ENCODE assay signal across 8 mouse cellular contexts in the genomic region with DNA sequence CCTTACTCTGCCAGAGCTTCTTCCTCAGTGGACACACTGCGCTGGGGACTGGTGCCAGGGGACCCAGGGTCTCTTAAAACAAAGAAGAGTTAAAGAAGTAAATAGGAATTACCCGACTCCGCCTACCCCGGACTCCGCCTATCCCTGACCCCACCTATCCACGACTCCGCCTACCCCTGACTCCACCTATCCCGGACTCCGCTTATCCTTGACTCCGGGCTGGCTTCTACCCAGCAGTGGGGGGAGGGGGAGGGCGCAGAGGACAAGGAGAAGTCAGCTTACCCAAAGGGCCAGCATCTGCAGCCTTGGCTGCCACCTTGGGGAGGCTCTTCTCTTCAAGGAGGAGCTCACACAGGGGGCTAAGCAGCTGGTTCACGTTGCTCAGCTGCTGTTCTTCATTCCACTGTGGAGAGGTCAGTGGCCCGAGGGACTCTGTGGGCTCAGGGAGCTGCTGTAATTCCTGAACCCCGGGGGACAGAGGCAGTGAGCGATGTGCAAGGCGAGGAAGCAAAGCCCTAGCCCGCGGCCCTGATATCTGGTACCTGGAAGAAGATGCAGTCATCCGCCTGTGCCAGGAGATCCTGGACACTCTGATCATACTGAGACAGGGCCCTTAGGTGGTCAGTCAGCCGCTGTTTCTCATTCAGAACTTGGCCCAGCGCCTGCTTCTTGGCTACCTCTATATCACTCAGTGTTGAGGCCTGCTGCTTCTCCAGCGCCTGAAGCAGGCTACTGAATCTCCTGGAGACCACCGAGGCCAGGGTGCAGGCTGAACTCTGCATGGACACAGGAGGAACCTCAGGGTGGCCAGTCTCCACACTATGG. TPM values are rescaled to one million over a fixed set of nuclear protein-coding genes. Genes with fewer than 3 reads are reported as not detected.
DNase-seq lines count a peak whose midpoint lies in the region; ATAC-seq and TF ChIP-seq lines count a peak whose summit lies in the region.

A gene (minus strand): TSS at position 55 of the 825 bp plus-strand sequence.

- intact Hi-C loops in heart, postnatal 14 days (cut with DNase I), result no loop called here

- TF ChIP-seq CTCF in stomach, postnatal 0 days (IDR thresholded peaks at IDR 0.05; ENCODE audit: low read depth), result peak; percentile 36

- no peaks in the 10 kb centered on the region for H3K27me3 ChIP-seq in forebrain, embryonic 13.5 days
- no peaks in the 10 kb centered on the region for H3K27me3 ChIP-seq in forebrain, embryonic 14.5 days (replicated peaks; ENCODE audit: control insufficient read depth, insufficient read depth, low read length)
- H3K27me3 ChIP-seq in embryonic facial prominence, embryonic 13.5 days, result no peaks in the 10 kb centered on the region
- H3K27me3 ChIP-seq in stomach, postnatal 0 days (ENCODE audit: control insufficient read depth, insufficient read depth, low read length), result no peaks in the 10 kb centered on the region

- no peaks in the 10 kb centered on the region for H3K9me3 ChIP-seq in forebrain, embryonic 13.5 days (replicated peaks)
- H3K9me3 ChIP-seq in forebrain, embryonic 14.5 days (replicated peaks; ENCODE audit: control insufficient read depth, low read length), result no peaks in the 10 kb centered on the region
- H3K9me3 ChIP-seq in embryonic facial prominence, embryonic 13.5 days, result no peaks in the 10 kb centered on the region
- no peaks in the 10 kb centered on the region for H3K9me3 ChIP-seq in stomach, postnatal 0 days (ENCODE audit: control insufficient read depth, low read length)

- H3K27ac ChIP-seq in forebrain, embryonic 13.5 days, result no peak within 1 kb of the TSS
- no peak within 1 kb of the TSS for H3K27ac ChIP-seq in forebrain, embryonic 14.5 days (ENCODE audit: low read depth, low read length)
- peak within 1 kb of the TSS; percentile 60 for H3K27ac ChIP-seq in embryonic facial prominence, embryonic 13.5 days
- peak within 1 kb of the TSS; percentile 8; the same call in 1 of the 2 replicates for H3K27ac ChIP-seq in stomach, postnatal 0 days (replicated peaks)

- no peak for TF ChIP-seq EP300 in stomach, postnatal 0 days (optimal IDR thresholded peaks at IDR 0.05)

- no peak for ATAC-seq in forebrain, embryonic 13.5 days
- no peak for ATAC-seq in forebrain, embryonic 14.5 days
- ATAC-seq in embryonic facial prominence, embryonic 13.5 days (ENCODE audit: insufficient number of reproducible peaks, insufficient read depth, low FRiP score, low TSS enrichment, low read depth), result 0 out of 2 replicates have a peak, but pooled peaks have one; percentile 13
- ATAC-seq in megakaryocyte progenitor cell, adult 5-6 weeks (replicated peaks; ENCODE audit: poor library complexity), result peak; percentile 52
- ATAC-seq in stomach, postnatal 0 days (ENCODE audit: low FRiP score, low TSS enrichment), result peak; percentile 47

- 33% methylated on average over 23 of the region's 23 CpGs for WGBS in forebrain, embryonic 13.5 days
- WGBS in forebrain, embryonic 14.5 days, result 25% methylated on average over 23 of the region's 23 CpGs
- WGBS in embryonic facial prominence, embryonic 13.5 days, result 24% methylated on average over 23 of the region's 23 CpGs
- WGBS in stomach, postnatal 0 days, result 31% methylated on average over 23 of the region's 23 CpGs

- peaks cover 13% of the 10 kb centered on the region for H3K36me3 ChIP-seq in forebrain, embryonic 13.5 days (ENCODE audit: poor library complexity, severe bottlenecking)
- H3K36me3 ChIP-seq in forebrain, embryonic 14.5 days (ENCODE audit: control insufficient read depth, insufficient read depth, low read length), result peaks cover 12% of the 10 kb centered on the region
- H3K36me3 ChIP-seq in embryonic facial prominence, embryonic 13.5 days, result peaks cover 39% of the 10 kb centered on the region
- peaks cover 9% of the 10 kb centered on the region; the same call in 1 of the 2 replicates for H3K36me3 ChIP-seq in stomach, postnatal 0 days (ENCODE audit: control insufficient read depth, insufficient read depth, low read length)

- H3K4me3 ChIP-seq in forebrain, embryonic 13.5 days, result no peak within 1 kb of the TSS
- H3K4me3 ChIP-seq in forebrain, embryonic 14.5 days (ENCODE audit: low read depth, low read length), result no peak within 1 kb of the TSS
- H3K4me3 ChIP-seq in embryonic facial prominence, embryonic 13.5 days, result peak within 1 kb of the TSS; percentile 29
- H3K4me3 ChIP-seq in stomach, postnatal 0 days (ENCODE audit: low read depth, low read length), result no peak within 1 kb of the TSS; the same call in 1 of the 2 replicates

- peak within 1 kb of the TSS; percentile 45; the same call in 1 of the 2 replicates for H3K9ac ChIP-seq in forebrain, embryonic 13.5 days
- H3K9ac ChIP-seq in forebrain, embryonic 14.5 days (ENCODE audit: low read length), result no peak within 1 kb of the TSS; the same call in 1 of the 2 replicates
- H3K9ac ChIP-seq in embryonic facial prominence, embryonic 13.5 days, result peak within 1 kb of the TSS; percentile 65; the same call in 1 of the 2 replicates
- peak within 1 kb of the TSS; percentile 18 for H3K9ac ChIP-seq in stomach, postnatal 0 days (ENCODE audit: low read length)

- peak within 1 kb of the TSS; percentile 28; the same call in 1 of the 2 replicates for H3K4me2 ChIP-seq in forebrain, embryonic 13.5 days
- no peak within 1 kb of the TSS; the same call in 1 of the 2 replicates for H3K4me2 ChIP-seq in forebrain, embryonic 14.5 days (ENCODE audit: low read length)
- peak within 1 kb of the TSS; percentile 53 for H3K4me2 ChIP-seq in embryonic facial prominence, embryonic 13.5 days
- peak within 1 kb of the TSS; percentile 27 for H3K4me2 ChIP-seq in stomach, postnatal 0 days (replicated peaks; ENCODE audit: low read depth)

- no peak for DNase-seq in forebrain, embryonic 14.5 days (ENCODE audit: low spot score)
- peak; percentile 79 to 90 for DNase-seq in heart, postnatal 14 days
- DNase-seq in kidney, postnatal 36 days, result peak; percentile 89 to 96
- peak; percentile 92 for DNase-seq in stomach, postnatal 0 days (ENCODE audit: low spot score)
- DNase-seq in adipocyte (ENCODE audit: low spot score), result no peak

- peaks cover 28% of the 10 kb centered on the region for H3K4me1 ChIP-seq in forebrain, embryonic 13.5 days
- peaks cover 2% of the 10 kb centered on the region; the same call in 1 of the 2 replicates for H3K4me1 ChIP-seq in forebrain, embryonic 14.5 days (ENCODE audit: control insufficient read depth, insufficient read depth, low read length)
- peaks cover 35% of the 10 kb centered on the region for H3K4me1 ChIP-seq in embryonic facial prominence, embryonic 13.5 days
- H3K4me1 ChIP-seq in stomach, postnatal 0 days (replicated peaks; ENCODE audit: control insufficient read depth, insufficient read depth), result peaks cover 11% of the 10 kb centered on the region

RNA-seq across cellular contexts. Expression of the gene that starts here (rescaled TPM):
- 2.7 and 2.8 TPM in 2 replicates for polyA plus RNA-seq in forebrain, embryonic 13.5 days (2015; fragmentation: Nextera tagmentation; extraction: Ambion mirVana)
- polyA plus RNA-seq in forebrain, embryonic 14.5 days (2014; fragmentation: Nextera tagmentation; extraction: Ambion mirVana), result 4.0 and 6.0 TPM in 2 replicates
- polyA plus RNA-seq in embryonic facial prominence, embryonic 13.5 days (2015; fragmentation: Nextera tagmentation; extraction: Ambion mirVana), result 8.6 and 9.4 TPM in 2 replicates
- 10 to 100 TPM; 46.3 to 46.9 TPM for total RNA-seq in heart, postnatal 14 days (2021)
- 0.59 and 1.9 TPM in 2 replicates for total RNA-seq in megakaryocyte progenitor cell, adult 5-6 weeks (2015)
- total RNA-seq in megakaryocyte progenitor cell, adult 5-6 weeks (2017), result 1.0 and 1.3 TPM in 2 replicates
- 33.8 and 34.6 TPM in 2 replicates for polyA plus RNA-seq in stomach, postnatal 0 days (2015; fragmentation: Nextera tagmentation; extraction: Ambion mirVana)

Comparison
In these comparisons a context has a peak if more than half of its experiments do, and no peak if none do; other contexts are left out.
1. RNA of the gene that starts here (total RNA-seq): 46.3 to 46.9 TPM in heart, postnatal 14 days; 0.59 to 1.9 TPM in megakaryocyte progenitor cell, adult 5-6 weeks; every median in the first group is over 10 times any median in the second.
2. ATAC-seq: peak in embryonic facial prominence, embryonic 13.5 days (single experiment), megakaryocyte progenitor cell, adult 5-6 weeks (single experiment) and stomach, postnatal 0 days (single experiment); none in forebrain, embryonic 13.5 days (single experiment) and forebrain, embryonic 14.5 days (single experiment).
3. H3K27ac ChIP-seq: peak in embryonic facial prominence, embryonic 13.5 days (single experiment) and stomach, postnatal 0 days (single experiment); none in forebrain, embryonic 13.5 days (single experiment) and forebrain, embryonic 14.5 days (single experiment).
4. DNase-seq: peak in heart, postnatal 14 days (2 of 2), kidney, postnatal 36 days (2 of 2) and stomach, postnatal 0 days (single experiment); none in forebrain, embryonic 14.5 days (single experiment) and adipocyte (single experiment).